Comparison of ENCODE assay signal across 11 mouse cellular contexts in the genomic region with DNA sequence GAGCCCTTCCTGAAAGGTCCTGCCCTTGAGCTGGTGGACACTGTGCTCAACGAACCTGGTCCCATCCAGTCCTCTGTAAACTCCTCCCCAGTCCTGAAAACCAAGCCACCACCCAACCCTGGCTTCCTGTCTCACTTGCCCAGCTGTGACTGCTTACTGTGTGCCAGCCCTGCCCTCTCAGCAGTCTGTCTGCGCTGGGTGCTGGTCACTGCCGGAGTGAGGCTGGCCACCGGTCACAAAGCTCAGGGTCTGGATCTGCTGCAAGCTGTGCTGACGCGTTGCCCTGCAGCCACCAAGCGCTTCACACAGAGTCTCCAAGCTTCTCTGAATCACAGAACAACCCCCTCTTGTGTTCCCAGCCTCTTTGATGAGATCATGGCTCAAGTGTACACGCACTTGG. TPM values are rescaled to one million over a fixed set of nuclear protein-coding genes. Genes with fewer than 3 reads are reported as not detected.
DNase-seq lines count a peak whose midpoint lies in the region; TF ChIP-seq lines count a peak whose summit lies in the region.
"Had no signal": no experiment of that assay in that cellular context is flagged by ENCODE, and none has a peak within 500 bp of the region (broad histone marks: within the 10 kb centered on the region; RNA-seq: fewer than 3 reads in every experiment).

No protein-coding gene starts in this region.

- H3K9ac ChIP-seq in heart, adult 2 months (ENCODE audit: low read depth, low read length) = no peak overlapping the region
- H3K9ac ChIP-seq: liver, embryonic 15.5 days; midbrain, embryonic 13.5 days had no signal

- no peaks in the 10 kb centered on the region for H3K36me3 ChIP-seq in heart, adult 2 months (ENCODE audit: control insufficient read depth, insufficient read depth, low read length)
- peaks cover 88% of the 10 kb centered on the region for H3K36me3 ChIP-seq in heart, embryonic 10.5 days

- H3K9me3 ChIP-seq in heart, embryonic 10.5 days = no peaks in the 10 kb centered on the region
- H3K9me3 ChIP-seq: liver, embryonic 15.5 days; midbrain, embryonic 13.5 days had no signal

- peak overlapping the region; percentile 55 for H3K27ac ChIP-seq in heart, adult 2 months
- no peak overlapping the region for H3K27ac ChIP-seq in heart, embryonic 10.5 days
- H3K27ac ChIP-seq: liver, embryonic 15.5 days; midbrain, embryonic 13.5 days had no signal

- intact Hi-C loops in heart, adult 2 months (cut with DNase I) = loop anchor here (5.0 kb wide), 1 partner anchor 138 kb away; no protein-coding TSS in a partner anchor

- no peaks in the 10 kb centered on the region for H3K27me3 ChIP-seq in heart, adult 2 months (ENCODE audit: control insufficient read depth, insufficient read depth, low read length)
- H3K27me3 ChIP-seq in heart, embryonic 10.5 days (ENCODE audit: insufficient read depth, poor library complexity, severe bottlenecking) = no peaks in the 10 kb centered on the region
- H3K27me3 ChIP-seq: liver, embryonic 15.5 days; midbrain, embryonic 13.5 days had no signal

- no peaks in the 10 kb centered on the region for H3K79me2 ChIP-seq in heart, adult 2 months (replicated peaks; ENCODE audit: control insufficient read depth, insufficient read depth, low read length)

- 0 out of 2 replicates have a peak, but pooled peaks have one; percentile 16 for TF ChIP-seq EP300 in heart, adult 2 months (IDR thresholded peaks at IDR 0.05; ENCODE audit: insufficient read depth, low read depth, low read length)

- TF ChIP-seq CTCF in heart, adult 2 months (IDR thresholded peaks at IDR 0.05) = no peak
- no peak for TF ChIP-seq CTCF in lung, adult 2 months (IDR thresholded peaks at IDR 0.05; ENCODE audit: insufficient read depth, low read length)

- no peak overlapping the region for H3K4me3 ChIP-seq in heart, adult 2 months
- H3K4me3 ChIP-seq in heart, embryonic 10.5 days = no peak overlapping the region
- no peak overlapping the region for H3K4me3 ChIP-seq in lung, adult 2 months (replicated peaks; ENCODE audit: extremely low read depth, low read depth, low read length)
- H3K4me3 ChIP-seq: liver, embryonic 15.5 days; midbrain, embryonic 13.5 days had no signal

- peak; percentile 58 to 66 for DNase-seq in heart, adult 2 months
- no peak for DNase-seq in heart, embryonic 10.5 days (ENCODE audit: low spot score)
- DNase-seq in MN1 (ENCODE audit: low spot score) (peak; percentile 38), NIH3T3 (ENCODE audit: low read depth) (peak; percentile 12)
- peak; percentile 28 for DNase-seq in lung, adult 2 months
- no peak for DNase-seq in ovary, postnatal 14 days (ENCODE audit: low spot score)
- no peak for DNase-seq in neural tube, embryonic 10.5 days (ENCODE audit: extremely low spot score, low spot score)
- DNase-seq: cerebellum, postnatal 36 days; kidney, postnatal 36 days had no signal

- WGBS in heart, adult 2 months = 67% methylated on average over 8 of the region's 8 CpGs
- WGBS in heart, embryonic 10.5 days = 92% methylated on average over 8 of the region's 8 CpGs
- WGBS in lung, adult 2 months = 55% methylated on average over 8 of the region's 8 CpGs

- TF ChIP-seq POLR2A in heart, adult 2 months (IDR thresholded peaks at IDR 0.05; ENCODE audit: insufficient read depth, low read depth, low read length) = peak; percentile 62
- peak; percentile 36; the same call in 1 of the 2 replicates for TF ChIP-seq POLR2A in lung, adult 2 months (IDR thresholded peaks at IDR 0.05; ENCODE audit: borderline replicate concordance, extremely low read depth, low read depth, low read length)

- H3K4me1 ChIP-seq in heart, adult 2 months (ENCODE audit: control insufficient read depth, insufficient read depth, low read length) = peaks cover 3% of the 10 kb centered on the region
- H3K4me1 ChIP-seq in heart, embryonic 10.5 days = no peaks in the 10 kb centered on the region
- peaks cover 6% of the 10 kb centered on the region; the same call in 1 of the 2 replicates for H3K4me1 ChIP-seq in lung, adult 2 months (ENCODE audit: control insufficient read depth, insufficient read depth, low read length)
- H3K4me1 ChIP-seq: liver, embryonic 15.5 days; midbrain, embryonic 13.5 days had no signal

RNA-seq across cellular contexts. Expression of a gene that starts 10.6 kb away (rescaled TPM):
- 100 to 1,000 TPM; 287 to 351 TPM for total RNA-seq in heart, adult 2 months (2021)
- polyA plus RNA-seq in heart, adult 2 months (2012; rRNA removed) = 82.0 and 160 TPM in 2 replicates
- 260 and 282 TPM in 2 replicates for polyA plus RNA-seq in heart, embryonic 10.5 days (2016; fragmentation: Nextera tagmentation; extraction: Ambion mirVana)
- 66.1 and 121 TPM in 2 replicates for polyA plus RNA-seq in lung, adult 2 months (2012; rRNA removed)

RNA-seq across cellular contexts. Expression of a gene that starts 16.2 kb away (rescaled TPM):
- 10 to 100 TPM; 19.0 to 24.1 TPM for total RNA-seq in heart, adult 2 months (2021)
- 27.8 and 36.7 TPM in 2 replicates for polyA plus RNA-seq in heart, adult 2 months (2012; rRNA removed)
- polyA plus RNA-seq in heart, embryonic 10.5 days (2016; fragmentation: Nextera tagmentation; extraction: Ambion mirVana) = 80.5 and 94.3 TPM in 2 replicates
- polyA plus RNA-seq in lung, adult 2 months (2012; rRNA removed) = 50.2 and 53.8 TPM in 2 replicates

RNA-seq across cellular contexts. Expression of a gene that starts 19.2 kb away (rescaled TPM):
- 1 to 10 TPM; 1.0 to 1.4 TPM for total RNA-seq in heart, adult 2 months (2021)
- polyA plus RNA-seq in heart, adult 2 months (2012; rRNA removed) = 1.6 and 2.4 TPM in 2 replicates
- polyA plus RNA-seq in heart, embryonic 10.5 days (2016; fragmentation: Nextera tagmentation; extraction: Ambion mirVana) = 35.8 and 40.9 TPM in 2 replicates
- 2.4 and 3.8 TPM in 2 replicates for polyA plus RNA-seq in lung, adult 2 months (2012; rRNA removed)

RNA-seq across cellular contexts. Expression of a gene that starts 35.3 kb away (rescaled TPM):
- total RNA-seq in heart, adult 2 months (2021) = 10 to 100 TPM; 10.8 to 13.2 TPM
- 22.1 and 26.2 TPM in 2 replicates for polyA plus RNA-seq in heart, adult 2 months (2012; rRNA removed)
- polyA plus RNA-seq in heart, embryonic 10.5 days (2016; fragmentation: Nextera tagmentation; extraction: Ambion mirVana) = 87.7 and 96.4 TPM in 2 replicates
- 21.9 and 27.5 TPM in 2 replicates for polyA plus RNA-seq in lung, adult 2 months (2012; rRNA removed)

RNA-seq across cellular contexts. Expression of a gene that starts 36.0 kb away (rescaled TPM):
- total RNA-seq in heart, adult 2 months (2021) = 10 to 100 TPM; 17.0 to 19.4 TPM
- polyA plus RNA-seq in heart, adult 2 months (2012; rRNA removed) = 37.8 and 47.9 TPM in 2 replicates
- polyA plus RNA-seq in heart, embryonic 10.5 days (2016; fragmentation: Nextera tagmentation; extraction: Ambion mirVana) = 55.7 and 63.4 TPM in 2 replicates
- polyA plus RNA-seq in lung, adult 2 months (2012; rRNA removed) = 95.4 and 97.1 TPM in 2 replicates

Comparison
In these comparisons a context has a peak if more than half of its experiments do, and no peak if none do; other contexts are left out.
1. DNase-seq: peak in heart, adult 2 months (2 of 2), MN1 (single experiment), NIH3T3 (single experiment) and lung, adult 2 months (single experiment); none in heart, embryonic 10.5 days (single experiment), ovary, postnatal 14 days (single experiment) and neural tube, embryonic 10.5 days (single experiment).